Mouse (Mus musculus) forebrain, embryonic 13.5 days (tissue): ENCODE data around the gene Creb3l2. TPM values are rescaled to one million over a fixed set of nuclear protein-coding genes. Genes with fewer than 3 reads are reported as not detected.

Experiments used
- ATAC-seq: fragments of 200-750 bp; cut with Nextera tagmentation; 2 replicates; pipeline ENCODE4 v1.8.0; 2017
- H3K27ac ChIP-seq: fragments of 300-500 bp; sonication (generic); 2 replicates; pipeline ENCODE4 v1.5.1; 2015; ENCODE audit warnings: inconsistent platforms, mild to moderate bottlenecking, moderate library complexity
- H3K27me3 ChIP-seq: fragments of 300-500 bp; sonication (generic); 2 replicates; pipeline ENCODE4 v1.6.1; 2015; ENCODE audit warnings: mild to moderate bottlenecking, inconsistent platforms
- H3K36me3 ChIP-seq: fragments of 300-500 bp; sonication (generic); 2 replicates; pipeline ENCODE4 v1.6.1; 2015; ENCODE audit warnings: mild to moderate bottlenecking, inconsistent platforms; ENCODE audit not compliant: poor library complexity, severe bottlenecking
- H3K4me1 ChIP-seq: fragments of 300-500 bp; sonication (generic); 2 replicates; pipeline ENCODE4 v1.6.1; 2015; ENCODE audit warnings: inconsistent platforms
- H3K4me2 ChIP-seq: fragments of 300-500 bp; sonication (generic); 2 replicates; pipeline ENCODE4 v1.6.1; 2015; ENCODE audit warnings: inconsistent platforms, mild to moderate bottlenecking, moderate library complexity
- H3K4me3 ChIP-seq: fragments of 300-500 bp; sonication (generic); 2 replicates; pipeline ENCODE4 v1.5.1; 2015; ENCODE audit warnings: mild to moderate bottlenecking, inconsistent platforms
- H3K9ac ChIP-seq: fragments of 300-500 bp; sonication (generic); 2 replicates; pipeline ENCODE4 v1.6.1; 2015; ENCODE audit warnings: mild to moderate bottlenecking, inconsistent platforms
- H3K9me3 ChIP-seq: fragments of 300-500 bp; sonication (generic); replicated peaks from 2 replicates; pipeline ENCODE4 v1.6.1; 2016; ENCODE audit warnings: inconsistent platforms
- WGBS: fragments of 180-500 bp; shearing (Covaris S2); methylation state at CpG from one replicate; pipeline ENCODE4 v1.1.7; 2015; 5-methylcytosine and 5-hydroxymethylcytosine counted together
- polyA plus RNA-seq: library from polyadenylated mRNA; unstranded; fragments of >200 nt; fragmentation: Nextera tagmentation; extraction: Ambion mirVana; gene quantifications from 2 replicates; pipeline ENCODE4 v1.2.1, GENCODE M21; 2015

The Creb3l2 gene
- polyA plus RNA-seq: 2.0 and 2.1 TPM in 2 replicates

DNA sequence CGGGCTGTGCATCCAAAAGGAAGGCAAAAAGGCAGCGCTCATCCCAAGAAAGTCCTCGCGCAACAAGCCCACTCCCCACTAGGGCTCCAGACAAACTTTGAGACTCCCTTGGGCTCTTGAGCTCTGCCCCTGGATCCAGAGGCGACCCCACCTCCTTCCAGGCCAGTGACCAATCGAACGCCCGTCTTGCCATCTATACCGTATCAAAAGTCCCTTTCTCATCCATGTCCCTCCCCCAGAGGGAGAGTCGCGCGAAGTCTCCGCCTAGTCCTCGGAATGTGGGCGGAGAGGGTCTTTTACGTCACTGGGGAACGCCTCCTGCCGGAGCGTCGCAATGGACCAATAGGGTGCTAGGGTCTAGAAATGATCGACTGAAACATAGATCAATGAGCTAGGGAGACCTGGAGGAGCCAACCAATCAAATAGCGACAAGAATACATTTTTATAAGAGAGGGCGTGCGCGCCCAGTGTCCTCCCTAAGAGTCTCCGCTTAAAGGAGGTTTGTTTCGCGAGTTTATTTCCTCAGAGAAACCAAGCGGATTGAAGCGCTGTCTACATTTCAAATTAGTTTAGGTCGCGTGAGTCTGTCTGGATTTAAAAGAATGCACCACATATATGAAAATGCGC, at the start of gene Creb3l2:
Creb3l2 (minus strand) TSS at position 106 of the 627 bp plus-strand sequence.
- H3K4me3 ChIP-seq: peak within 1 kb of the TSS; percentile 73
- WGBS: under 1% methylated on average over 33 of the region's 33 CpGs
- peaks cover 19% of the 10 kb centered on the region for H3K4me1 ChIP-seq
- H3K9ac ChIP-seq: peak within 1 kb of the TSS; percentile 77
- H3K27me3 ChIP-seq: no peaks in the 10 kb centered on the region; the same call in 1 of the 2 replicates
- H3K36me3 ChIP-seq: no peaks in the 10 kb centered on the region
- ATAC-seq: peak; percentile 99
- peak within 1 kb of the TSS; percentile 86 for H3K4me2 ChIP-seq
- peak within 1 kb of the TSS; percentile 51 for H3K27ac ChIP-seq
- H3K9me3 ChIP-seq: no peaks in the 10 kb centered on the region

DNA sequence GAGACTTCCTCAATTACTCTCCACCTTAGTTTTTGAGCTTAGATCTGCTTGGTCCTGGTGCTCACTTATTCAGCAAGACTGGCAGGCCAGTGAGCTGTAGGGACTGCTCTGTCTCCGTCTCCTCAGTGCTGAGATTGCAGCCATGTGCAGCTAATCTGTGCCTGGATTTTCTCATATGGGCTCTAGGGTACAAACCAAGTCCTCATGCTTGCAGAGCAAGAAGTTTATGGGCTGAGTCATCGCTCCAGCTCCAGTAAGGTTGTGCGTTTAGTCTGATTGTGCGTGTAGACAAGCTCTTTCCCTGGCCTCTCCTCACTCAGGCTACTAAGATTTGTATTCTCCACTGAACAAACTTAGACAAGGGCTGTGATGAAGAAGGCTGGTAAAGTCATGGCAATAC, 44.6 kb upstream of the Creb3l2 start:
- WGBS: 92% methylated on average over 4 of the region's 4 CpGs
- ATAC-seq: no peak
- Histone ChIP-seq H3K9ac (no peak overlapping the region), H3K4me3 (no peak overlapping the region), H3K4me2 (no peak overlapping the region), H3K9me3 (no peaks in the 10 kb centered on the region), H3K27ac (no peak overlapping the region), H3K36me3 (no peaks in the 10 kb centered on the region), H3K4me1 (no peaks in the 10 kb centered on the region), H3K27me3 (no peaks in the 10 kb centered on the region)

DNA sequence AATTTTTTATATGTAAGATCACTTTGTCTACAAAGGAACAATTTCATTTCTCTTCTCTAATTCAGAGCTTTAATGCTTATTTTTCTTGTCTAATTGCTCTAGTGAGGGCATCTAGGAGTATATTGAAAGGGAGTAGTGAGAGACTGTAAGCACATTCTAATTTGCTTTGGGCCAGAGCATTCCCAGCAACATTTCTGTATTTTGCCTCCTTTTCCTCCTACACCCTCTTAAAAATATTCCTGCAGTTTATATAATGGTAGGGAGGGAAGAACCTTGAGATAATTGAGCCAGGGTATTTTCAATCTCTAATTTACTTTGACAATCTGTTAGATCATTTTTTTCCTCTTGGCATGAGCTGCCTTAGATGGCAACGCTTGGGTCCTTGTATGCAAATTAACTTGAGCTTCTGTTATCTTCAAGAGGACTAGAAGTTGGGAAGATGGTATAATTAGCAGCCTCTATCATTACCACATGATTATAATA, 42.7 kb upstream of the Creb3l2 start:
- no peaks in the 10 kb centered on the region for H3K36me3 ChIP-seq
- no peak for ATAC-seq
- H3K27me3 ChIP-seq: no peaks in the 10 kb centered on the region
- no peak overlapping the region for H3K4me3 ChIP-seq
- no peak overlapping the region for H3K27ac ChIP-seq
- H3K4me2 ChIP-seq: no peak overlapping the region
- no peaks in the 10 kb centered on the region for H3K4me1 ChIP-seq
- 65% methylated on average over 1 of the region's 1 CpGs for WGBS
- H3K9ac ChIP-seq: no peak overlapping the region
- no peaks in the 10 kb centered on the region for H3K9me3 ChIP-seq

DNA sequence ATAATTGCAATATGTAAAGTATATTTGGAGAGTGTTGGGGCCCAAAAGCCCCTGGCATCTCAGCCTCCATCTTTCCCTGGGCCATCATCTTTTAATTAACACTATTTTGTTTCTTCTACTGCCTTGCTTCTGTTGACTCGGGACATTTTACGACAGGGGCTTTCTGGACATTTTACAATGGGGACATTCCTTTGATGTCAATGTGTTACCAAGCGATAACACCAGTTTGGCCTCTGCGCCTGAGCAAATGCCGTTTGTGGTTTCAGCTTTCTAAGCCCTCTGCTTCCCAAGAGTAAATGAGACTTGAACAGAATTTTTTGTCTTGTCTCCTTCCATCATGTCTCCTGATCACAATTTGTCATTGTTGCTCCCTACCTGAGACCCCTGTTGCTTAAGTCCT, 41.3 kb upstream of the Creb3l2 start:
- H3K4me2 ChIP-seq: no peak overlapping the region
- H3K27ac ChIP-seq: no peak overlapping the region
- no peak overlapping the region for H3K9ac ChIP-seq
- H3K4me3 ChIP-seq: no peak overlapping the region
- no peaks in the 10 kb centered on the region for H3K4me1 ChIP-seq
- no peaks in the 10 kb centered on the region for H3K36me3 ChIP-seq
- H3K27me3 ChIP-seq: no peaks in the 10 kb centered on the region
- H3K9me3 ChIP-seq: no peaks in the 10 kb centered on the region
- WGBS: 77% methylated on average over 5 of the region's 5 CpGs
- ATAC-seq: no peak

DNA sequence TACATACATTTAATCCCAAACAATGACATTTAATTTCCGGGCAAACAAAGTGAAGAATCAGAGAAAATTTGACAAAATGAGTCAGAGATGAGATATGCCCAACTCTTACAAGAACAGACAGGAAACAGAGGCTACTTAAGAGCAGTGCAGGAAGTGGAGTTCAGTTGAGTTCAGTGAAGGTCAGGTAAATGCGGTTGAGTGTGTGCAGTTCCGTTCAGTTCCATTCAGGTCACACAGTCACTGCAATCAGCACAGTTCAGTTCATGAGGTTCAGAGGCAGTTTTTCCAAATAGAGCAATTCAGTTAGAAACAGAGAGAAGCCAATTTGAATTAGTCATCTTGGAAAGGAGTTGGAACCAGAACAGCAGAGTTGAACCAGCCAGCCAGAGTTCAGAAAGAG, 39.2 kb upstream of the Creb3l2 start:
- no peak overlapping the region for H3K4me3 ChIP-seq
- WGBS: 95% methylated on average over 3 of the region's 3 CpGs
- H3K4me1 ChIP-seq: no peaks in the 10 kb centered on the region
- no peaks in the 10 kb centered on the region for H3K27me3 ChIP-seq
- no peak for ATAC-seq
- H3K4me2 ChIP-seq: no peak overlapping the region
- no peaks in the 10 kb centered on the region for H3K36me3 ChIP-seq
- no peak overlapping the region for H3K27ac ChIP-seq
- H3K9me3 ChIP-seq: no peaks in the 10 kb centered on the region
- H3K9ac ChIP-seq: no peak overlapping the region

DNA sequence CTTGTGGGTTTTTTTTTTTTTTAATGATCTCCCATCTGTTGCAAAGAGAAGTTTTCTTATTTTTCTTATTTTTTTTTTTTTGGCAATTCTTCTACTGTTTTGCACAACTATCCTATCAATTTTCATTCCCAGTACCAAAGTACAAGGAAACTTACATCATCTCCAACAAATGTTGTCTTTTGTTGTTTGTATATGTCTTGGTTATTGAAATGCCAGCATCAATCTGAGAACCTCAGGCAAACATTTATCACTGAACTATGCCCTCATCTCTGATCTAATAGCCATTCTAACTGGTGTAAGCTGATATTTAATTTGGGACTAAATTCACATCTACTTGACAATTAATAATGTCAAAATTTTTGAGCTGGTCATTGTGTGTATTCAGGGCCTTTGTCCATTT, 38.1 kb upstream of the Creb3l2 start:
- H3K4me1 ChIP-seq: no peaks in the 10 kb centered on the region
- H3K4me2 ChIP-seq: no peak overlapping the region
- H3K27me3 ChIP-seq: no peaks in the 10 kb centered on the region
- H3K27ac ChIP-seq: no peak overlapping the region
- no peak for ATAC-seq
- H3K36me3 ChIP-seq: no peaks in the 10 kb centered on the region
- no peaks in the 10 kb centered on the region for H3K9me3 ChIP-seq
- H3K9ac ChIP-seq: no peak overlapping the region
- H3K4me3 ChIP-seq: no peak overlapping the region

DNA sequence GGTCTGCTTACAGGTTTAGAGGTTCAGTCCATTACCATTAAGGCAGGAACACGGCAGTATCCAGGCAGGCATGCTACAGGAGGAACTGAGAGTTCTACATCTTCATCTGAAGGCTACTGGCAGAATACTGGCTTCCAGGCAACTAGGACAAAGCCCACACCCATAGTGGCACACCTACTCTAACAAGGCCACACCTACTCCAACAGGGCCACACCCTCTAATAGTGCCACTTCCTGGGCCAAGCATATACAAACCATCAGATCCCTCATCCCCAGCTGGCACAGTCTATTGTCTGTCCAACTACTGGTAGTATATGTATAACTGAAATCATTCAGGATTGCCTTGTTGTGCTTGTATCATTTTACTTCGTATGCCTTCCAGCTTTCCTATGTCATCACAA, 36.5 kb upstream of the Creb3l2 start:
- Histone ChIP-seq H3K9ac (no peak overlapping the region), H3K4me1 (no peaks in the 10 kb centered on the region), H3K4me2 (no peak overlapping the region), H3K4me3 (no peak overlapping the region), H3K27me3 (no peaks in the 10 kb centered on the region), H3K36me3 (no peaks in the 10 kb centered on the region), H3K27ac (no peak overlapping the region), H3K9me3 (no peaks in the 10 kb centered on the region)
- WGBS: 91% methylated on average over 2 of the region's 2 CpGs
- ATAC-seq: no peak

DNA sequence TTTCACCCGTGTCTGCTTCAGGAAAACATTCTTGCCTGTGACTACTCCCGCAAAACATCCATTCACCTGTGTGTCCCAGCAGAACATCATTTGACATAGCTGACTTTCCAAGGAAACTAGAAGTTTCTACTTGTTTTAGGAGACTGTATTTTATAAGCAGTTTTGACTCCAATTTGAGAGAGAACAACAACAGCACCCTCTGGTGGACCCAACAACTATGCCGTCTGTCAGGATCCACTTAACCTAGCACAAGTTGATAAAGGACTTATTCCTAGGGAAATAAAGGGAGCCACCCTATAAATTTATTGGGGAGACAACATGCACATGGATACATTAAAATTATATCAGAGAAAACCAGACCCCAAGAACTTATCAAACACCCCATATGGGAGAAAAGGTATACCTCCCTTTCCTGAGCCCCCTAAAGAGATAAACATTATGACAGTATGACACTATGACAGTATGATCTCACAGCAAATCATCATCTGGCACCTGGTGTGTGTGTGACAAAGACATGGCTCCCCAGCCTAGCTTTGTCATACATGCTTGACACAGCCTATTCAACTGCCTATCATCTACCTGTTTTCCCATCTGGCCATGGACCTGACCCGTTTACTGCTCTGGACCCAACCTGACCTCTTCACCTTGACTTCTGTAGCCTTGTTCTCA, 31.9 kb upstream of the Creb3l2 start:
- ATAC-seq: no peak
- WGBS: 89% methylated on average over 4 of the region's 4 CpGs

DNA sequence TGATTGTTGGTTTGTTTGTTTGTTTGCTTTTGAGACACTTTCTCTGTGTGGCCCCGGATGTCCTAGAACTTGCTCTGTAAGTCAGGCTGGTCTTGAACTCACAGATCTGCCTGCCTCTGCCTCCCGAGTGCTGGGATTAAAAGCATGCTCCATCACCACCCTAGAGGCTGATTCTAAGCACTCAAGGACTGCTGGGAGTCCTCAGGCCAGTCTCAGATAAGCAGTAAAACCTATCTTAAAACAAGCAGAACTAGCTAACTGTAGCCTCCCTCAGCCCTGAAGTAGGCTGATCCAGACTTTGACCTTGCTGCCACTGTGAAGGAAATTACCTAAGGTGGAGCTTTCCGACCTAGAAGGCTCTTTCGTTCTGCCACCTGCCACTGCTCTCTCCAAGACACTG, 28.3 kb upstream of the Creb3l2 start:
- no peak overlapping the region for H3K4me3 ChIP-seq
- H3K9ac ChIP-seq: no peak overlapping the region
- no peak overlapping the region for H3K4me2 ChIP-seq
- H3K4me1 ChIP-seq: no peaks in the 10 kb centered on the region
- no peaks in the 10 kb centered on the region for H3K27me3 ChIP-seq
- no peak overlapping the region for H3K27ac ChIP-seq
- WGBS: 79% methylated on average over 4 of the region's 4 CpGs
- no peak for ATAC-seq
- no peaks in the 10 kb centered on the region for H3K36me3 ChIP-seq
- H3K9me3 ChIP-seq: no peaks in the 10 kb centered on the region

More for the DNA sequence above, 31.9 kb upstream of the Creb3l2 start:
- no peaks in the 10 kb centered on the region for H3K27me3 ChIP-seq
- H3K9ac ChIP-seq: no peak overlapping the region
- H3K27ac ChIP-seq: no peak overlapping the region
- no peaks in the 10 kb centered on the region for H3K36me3 ChIP-seq
- no peaks in the 10 kb centered on the region for H3K9me3 ChIP-seq
- no peak overlapping the region for H3K4me2 ChIP-seq
- H3K4me1 ChIP-seq: no peaks in the 10 kb centered on the region
- H3K4me3 ChIP-seq: no peak overlapping the region

DNA sequence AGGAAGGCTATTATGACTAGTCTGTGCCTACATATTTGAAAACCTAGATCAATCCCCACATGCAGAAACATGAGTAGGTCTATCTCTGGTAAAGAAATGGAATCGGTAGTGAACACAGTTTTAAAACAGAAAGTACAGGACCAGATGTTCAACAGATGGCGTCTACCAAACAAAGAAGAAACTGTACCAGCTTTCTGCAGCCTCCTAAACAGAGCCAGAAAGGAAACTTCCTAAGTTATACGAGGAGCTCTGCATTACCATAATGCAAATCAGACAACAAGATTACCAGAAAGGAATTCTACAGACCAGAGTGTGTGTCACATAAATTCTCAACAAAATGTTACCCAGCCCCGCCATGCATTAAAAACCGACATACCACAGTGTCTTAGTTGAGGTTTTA, 23.9 kb upstream of the Creb3l2 start:
- Histone ChIP-seq H3K36me3 (no peaks in the 10 kb centered on the region), H3K4me3 (no peak overlapping the region), H3K27me3 (no peaks in the 10 kb centered on the region), H3K9me3 (no peaks in the 10 kb centered on the region), H3K9ac (no peak overlapping the region), H3K27ac (no peak overlapping the region), H3K4me1 (peaks cover 4% of the 10 kb centered on the region; the same call in 1 of the 2 replicates), H3K4me2 (no peak overlapping the region)
- 78% methylated on average over 5 of the region's 5 CpGs for WGBS
- ATAC-seq: no peak

DNA sequence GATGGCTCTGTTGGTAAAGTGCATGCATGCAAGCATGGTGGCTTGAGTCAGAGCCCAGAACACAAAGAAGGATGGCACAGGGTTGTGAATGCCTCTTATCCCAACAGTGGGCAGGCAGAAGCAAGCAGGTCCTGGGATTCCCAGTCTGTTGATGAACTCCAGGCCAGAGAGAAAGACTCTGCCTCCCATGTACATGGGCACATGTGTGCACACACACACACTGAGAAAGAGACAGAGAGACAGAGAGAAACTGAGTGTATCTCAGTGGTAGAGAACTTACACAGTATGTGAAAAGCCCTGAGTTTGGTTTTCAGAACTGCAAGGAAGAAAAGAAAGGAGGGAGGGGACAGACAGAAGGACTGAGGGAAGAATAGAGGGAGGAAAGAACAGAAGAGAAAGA, 23.4 kb upstream of the Creb3l2 start:
- Histone ChIP-seq H3K27me3 (no peaks in the 10 kb centered on the region), H3K9ac (no peak overlapping the region), H3K9me3 (no peaks in the 10 kb centered on the region), H3K27ac (no peak overlapping the region), H3K4me1 (peaks cover 4% of the 10 kb centered on the region; the same call in 1 of the 2 replicates), H3K4me3 (no peak overlapping the region), H3K4me2 (no peak overlapping the region), H3K36me3 (no peaks in the 10 kb centered on the region)
- no peak for ATAC-seq

DNA sequence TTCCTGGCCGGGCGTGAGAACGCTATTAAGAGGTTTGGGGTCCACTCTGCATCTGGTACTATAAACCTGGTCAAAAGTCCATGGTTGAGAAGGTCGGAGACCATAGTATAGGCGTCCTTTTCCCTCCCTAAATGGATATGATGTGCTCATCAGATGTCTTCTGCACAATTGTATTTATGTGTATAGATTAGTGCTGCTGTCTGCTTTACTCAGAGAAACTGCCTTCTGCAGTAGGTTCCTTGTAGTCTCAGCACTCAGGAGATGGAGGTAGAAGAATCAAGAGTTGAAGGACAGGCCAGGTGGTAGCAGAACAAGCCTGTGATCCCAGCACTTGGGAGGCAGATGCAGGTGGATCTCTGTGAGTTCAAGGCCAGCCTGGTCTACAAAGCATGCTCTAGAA, 22.6 kb upstream of the Creb3l2 start:
- H3K27me3 ChIP-seq: no peaks in the 10 kb centered on the region
- no peaks in the 10 kb centered on the region for H3K9me3 ChIP-seq
- H3K27ac ChIP-seq: no peak overlapping the region
- no peaks in the 10 kb centered on the region for H3K36me3 ChIP-seq
- peaks cover 4% of the 10 kb centered on the region; the same call in 1 of the 2 replicates for H3K4me1 ChIP-seq
- peak; percentile 65 for ATAC-seq
- peak overlapping the region; percentile 51 for H3K9ac ChIP-seq
- H3K4me3 ChIP-seq: peak overlapping the region; percentile 42
- WGBS: 5% methylated on average over 5 of the region's 5 CpGs
- H3K4me2 ChIP-seq: peak overlapping the region; percentile 61
